Comparison of ENCODE assay signal across 8 mouse cellular contexts in genomic region chr13:21222463-21223022, GRCm38 (mm10). TPM values are rescaled to one million over a fixed set of nuclear protein-coding genes. Genes with fewer than 3 reads are reported as not detected.
DNase-seq lines count a peak whose midpoint lies in the region; ATAC-seq and TF ChIP-seq lines count a peak whose summit lies in the region.

No protein-coding gene starts in this region.

- peak; percentile 74 for DNase-seq in urinary bladder, adult 18-20 months (ENCODE audit: low spot score in 2 of 2)
- DNase-seq in urinary bladder, postnatal 10 days (ENCODE audit: low spot score) = no peak
- DNase-seq in embryonic facial prominence, embryonic 10.5 days (ENCODE audit: low spot score) = peak; percentile 91
- peak; percentile 86 for DNase-seq in left cerebral cortex, postnatal 4 days
- DNase-seq in midbrain, embryonic 11.5 days (ENCODE audit: low spot score, missing footprints) = peak; percentile 99
- peak; percentile 56 for DNase-seq in skeletal muscle tissue, adult 2 months (ENCODE audit: low read depth, low spot score)

- peak overlapping the region; percentile 48; the same call in 1 of the 2 replicates for H3K9ac ChIP-seq in intestine, postnatal 0 days (ENCODE audit: low read depth, low read length)
- peak overlapping the region; percentile 75 for H3K9ac ChIP-seq in midbrain, embryonic 11.5 days (ENCODE audit: low read length)

- intact Hi-C loops in left cerebral cortex, postnatal 4 days (cut with DNase I) = no loop called here

- WGBS in embryonic facial prominence, embryonic 10.5 days = under 1% methylated on average over 20 of the region's 20 CpGs
- WGBS in intestine, postnatal 0 days = 1% methylated on average over 20 of the region's 20 CpGs
- WGBS in midbrain, embryonic 11.5 days = under 1% methylated on average over 20 of the region's 20 CpGs

- no peaks in the 10 kb centered on the region for H3K36me3 ChIP-seq in embryonic facial prominence, embryonic 10.5 days (replicated peaks)
- no peaks in the 10 kb centered on the region for H3K36me3 ChIP-seq in intestine, postnatal 0 days (ENCODE audit: control insufficient read depth, insufficient read depth)
- no peaks in the 10 kb centered on the region for H3K36me3 ChIP-seq in midbrain, embryonic 11.5 days (ENCODE audit: control insufficient read depth, insufficient read depth, low read length)

- peak overlapping the region; percentile 91 for H3K27ac ChIP-seq in embryonic facial prominence, embryonic 10.5 days (replicated peaks)
- no peak overlapping the region for H3K27ac ChIP-seq in intestine, postnatal 0 days (ENCODE audit: low read depth, low read length)
- H3K27ac ChIP-seq in midbrain, embryonic 11.5 days (ENCODE audit: low read depth, low read length) = peak overlapping the region; percentile 68; the same call in 1 of the 2 replicates

- H3K4me1 ChIP-seq in embryonic facial prominence, embryonic 10.5 days = peaks cover 8% of the 10 kb centered on the region; the same call in 1 of the 2 replicates
- no peaks in the 10 kb centered on the region for H3K4me1 ChIP-seq in intestine, postnatal 0 days (replicated peaks; ENCODE audit: control insufficient read depth, insufficient read depth, low read length)
- H3K4me1 ChIP-seq in midbrain, embryonic 11.5 days (ENCODE audit: control insufficient read depth, insufficient read depth, low read length) = no peaks in the 10 kb centered on the region

- ATAC-seq in granulocyte monocyte progenitor cell, adult 5-6 weeks (replicated peaks; ENCODE audit: poor library complexity, severe bottlenecking) = peak; percentile 95
- peak; percentile 91 for ATAC-seq in intestine, postnatal 0 days
- ATAC-seq in midbrain, embryonic 11.5 days (ENCODE audit: low FRiP score) = peak; percentile 91

- H3K4me3 ChIP-seq in embryonic facial prominence, embryonic 10.5 days = peak overlapping the region; percentile 74
- peak overlapping the region; percentile 58 for H3K4me3 ChIP-seq in intestine, postnatal 0 days (ENCODE audit: low read depth, low read length)
- H3K4me3 ChIP-seq in midbrain, embryonic 11.5 days (ENCODE audit: low read depth, low read length) = peak overlapping the region; percentile 60

- TF ChIP-seq CTCF in intestine, postnatal 0 days (IDR thresholded peaks at IDR 0.05; ENCODE audit: low read depth) = no peak

- H3K9me3 ChIP-seq in embryonic facial prominence, embryonic 10.5 days = no peaks in the 10 kb centered on the region
- H3K9me3 ChIP-seq in intestine, postnatal 0 days (ENCODE audit: control insufficient read depth) = no peaks in the 10 kb centered on the region
- no peaks in the 10 kb centered on the region for H3K9me3 ChIP-seq in midbrain, embryonic 11.5 days (ENCODE audit: control insufficient read depth, low read length)

- H3K4me2 ChIP-seq in intestine, postnatal 0 days (replicated peaks; ENCODE audit: low read depth) = peak overlapping the region; percentile 82
- H3K4me2 ChIP-seq in midbrain, embryonic 11.5 days = peak overlapping the region; percentile 62

- H3K27me3 ChIP-seq in embryonic facial prominence, embryonic 10.5 days (replicated peaks; ENCODE audit: low read depth, poor library complexity, severe bottlenecking) = peaks cover 18% of the 10 kb centered on the region
- H3K27me3 ChIP-seq in intestine, postnatal 0 days (replicated peaks; ENCODE audit: control insufficient read depth, insufficient read depth, low read length) = no peaks in the 10 kb centered on the region
- H3K27me3 ChIP-seq in midbrain, embryonic 11.5 days (ENCODE audit: control insufficient read depth, insufficient read depth, low read length) = no peaks in the 10 kb centered on the region; the same call in 1 of the 2 replicates

RNA-seq across cellular contexts. Expression of gene Trim27, which starts 43.3 kb away (rescaled TPM):
- polyA plus RNA-seq in embryonic facial prominence, embryonic 10.5 days (2016; fragmentation: Nextera tagmentation; extraction: Ambion mirVana) = 180 and 191 TPM in 2 replicates
- 142 and 143 TPM in 2 replicates for total RNA-seq in granulocyte monocyte progenitor cell, adult 5-6 weeks (2014; fragmentation: Nextera tagmentation)
- total RNA-seq in granulocyte monocyte progenitor cell, adult 5-6 weeks (2017) = 144 and 167 TPM in 2 replicates
- polyA plus RNA-seq in intestine, postnatal 0 days (2015; fragmentation: Nextera tagmentation; extraction: Ambion mirVana) = 51.1 and 53.2 TPM in 2 replicates
- total RNA-seq in left cerebral cortex, postnatal 4 days (2021) = 10 to 100 TPM; 57.6 to 65.0 TPM
- 136 and 138 TPM in 2 replicates for polyA plus RNA-seq in midbrain, embryonic 11.5 days (2014; fragmentation: Nextera tagmentation; extraction: Ambion mirVana)
